Mouse (Mus musculus): ENCODE data around the gene Mecom. TPM values are rescaled to one million over a fixed set of nuclear protein-coding genes. Genes with fewer than 3 reads are reported as not detected.

Gene Mecom
- polyA plus RNA-seq, 1 experiment from 2014 or later: 77.5 TPM

- Histone ChIP-seq H3K9me3 (ENCODE audit: low read depth, low read length) (no peaks in the 10 kb centered on the region), H3K4me2 (peak overlapping the region; percentile 92), H3K4me1 (ENCODE audit: insufficient read depth) (peaks cover 4% of the 10 kb centered on the region; the same call in 1 of the 2 replicates), H3K27me3 (ENCODE audit: insufficient read depth, low read length) (peaks cover 57% of the 10 kb centered on the region), H3K27ac (ENCODE audit: low read depth) (peak overlapping the region; percentile 97), H3K36me3 (ENCODE audit: insufficient read depth) (no peaks in the 10 kb centered on the region), H3K4me3 (ENCODE audit: low read depth, low read length) (peak overlapping the region; percentile 52), H3K9ac (peak overlapping the region; percentile 70)
- WGBS: 12% methylated on average over 16 of the region's 16 CpGs
- ATAC-seq (ENCODE audit: insufficient read depth): no peak
- TF ChIP-seq CTCF (IDR thresholded peaks at IDR 0.05; ENCODE audit: low read depth): no peak
- peak; percentile 22 for DNase-seq
Observed at GRCm38 (mm10) chr3:30513314-30513997, 34.4 kb downstream of the Mecom start.

- DNase-seq (peak; percentile 30), ATAC-seq (ENCODE audit: insufficient read depth) (no peak)
- 16% methylated on average over 12 of the region's 12 CpGs for WGBS
- Histone ChIP-seq H3K4me1 (ENCODE audit: insufficient read depth) (peaks cover 4% of the 10 kb centered on the region; the same call in 1 of the 2 replicates), H3K27ac (ENCODE audit: low read depth) (peak overlapping the region; percentile 97), H3K4me2 (peak overlapping the region; percentile 92), H3K4me3 (ENCODE audit: low read depth, low read length) (peak overlapping the region; percentile 8; the same call in 1 of the 2 replicates), H3K9me3 (ENCODE audit: low read depth, low read length) (no peaks in the 10 kb centered on the region), H3K36me3 (ENCODE audit: insufficient read depth) (no peaks in the 10 kb centered on the region), H3K27me3 (ENCODE audit: insufficient read depth, low read length) (peaks cover 57% of the 10 kb centered on the region), H3K9ac (peak overlapping the region; percentile 70)
- no peak for TF ChIP-seq CTCF (IDR thresholded peaks at IDR 0.05; ENCODE audit: low read depth)
Observed at GRCm38 (mm10) chr3:30512459-30513030, 35.3 kb downstream of the Mecom start.

GRCm38 (mm10) chr3:30511796-30512195 lies 36.0 kb downstream of the Mecom start:
- H3K4me1 ChIP-seq (ENCODE audit: insufficient read depth): peaks cover 4% of the 10 kb centered on the region; the same call in 1 of the 2 replicates
- 21% methylated on average over 7 of the region's 7 CpGs for WGBS
- H3K27ac ChIP-seq (ENCODE audit: low read depth): peak overlapping the region; percentile 97
- peaks cover 57% of the 10 kb centered on the region for H3K27me3 ChIP-seq (ENCODE audit: insufficient read depth, low read length)
- peak overlapping the region; percentile 78; the same call in 1 of the 2 replicates for H3K4me2 ChIP-seq
- TF ChIP-seq CTCF (IDR thresholded peaks at IDR 0.05; ENCODE audit: low read depth): no peak
- no peaks in the 10 kb centered on the region for H3K36me3 ChIP-seq (ENCODE audit: insufficient read depth)
- no peaks in the 10 kb centered on the region for H3K9me3 ChIP-seq (ENCODE audit: low read depth, low read length)
- ATAC-seq (ENCODE audit: insufficient read depth) (no peak), DNase-seq (no peak)
- peak overlapping the region; percentile 9; the same call in 1 of the 2 replicates for H3K9ac ChIP-seq
- H3K4me3 ChIP-seq (ENCODE audit: low read depth, low read length): no peak overlapping the region

GRCm38 (mm10) chr3:30511062-30511640 lies 36.7 kb downstream of the Mecom start:
- H3K27me3 ChIP-seq (ENCODE audit: insufficient read depth, low read length): peaks cover 54% of the 10 kb centered on the region
- TF ChIP-seq CTCF (IDR thresholded peaks at IDR 0.05; ENCODE audit: low read depth): no peak
- no peak overlapping the region for H3K4me3 ChIP-seq (ENCODE audit: low read depth, low read length)
- H3K9me3 ChIP-seq (ENCODE audit: low read depth, low read length): no peaks in the 10 kb centered on the region
- peak overlapping the region; percentile 78 for H3K4me2 ChIP-seq
- WGBS: 22% methylated on average over 4 of the region's 4 CpGs
- no peak for DNase-seq
- peak overlapping the region; percentile 89 for H3K9ac ChIP-seq
- H3K4me1 ChIP-seq (ENCODE audit: insufficient read depth): peaks cover 4% of the 10 kb centered on the region; the same call in 1 of the 2 replicates
- no peak for ATAC-seq (ENCODE audit: insufficient read depth)
- no peaks in the 10 kb centered on the region for H3K36me3 ChIP-seq (ENCODE audit: insufficient read depth)
- peak overlapping the region; percentile 97 for H3K27ac ChIP-seq (ENCODE audit: low read depth)

GRCm38 (mm10) chr3:30510646-30511045 lies 37.2 kb downstream of the Mecom start:
- H3K4me3 ChIP-seq (ENCODE audit: low read depth, low read length): peak overlapping the region; percentile 66; the same call in 1 of the 2 replicates
- H3K9ac ChIP-seq: peak overlapping the region; percentile 89
- H3K27ac ChIP-seq (ENCODE audit: low read depth): peak overlapping the region; percentile 97

GRCm38 (mm10) chr3:30510105-30510504 lies 37.7 kb downstream of the Mecom start:
- Histone ChIP-seq H3K9me3 (ENCODE audit: low read depth, low read length) (no peaks in the 10 kb centered on the region), H3K36me3 (ENCODE audit: insufficient read depth) (no peaks in the 10 kb centered on the region), H3K9ac (peak overlapping the region; percentile 89), H3K4me1 (ENCODE audit: insufficient read depth) (peaks cover 4% of the 10 kb centered on the region; the same call in 1 of the 2 replicates), H3K4me2 (peak overlapping the region; percentile 78), H3K27me3 (ENCODE audit: insufficient read depth, low read length) (peaks cover 54% of the 10 kb centered on the region), H3K27ac (ENCODE audit: low read depth) (peak overlapping the region; percentile 97), H3K4me3 (ENCODE audit: low read depth, low read length) (peak overlapping the region; percentile 66)
- no peak for TF ChIP-seq CTCF (IDR thresholded peaks at IDR 0.05; ENCODE audit: low read depth)
- no peak for ATAC-seq (ENCODE audit: insufficient read depth)
- DNase-seq: peak; percentile 57
- 2% methylated on average over 16 of the region's 16 CpGs for WGBS

More at GRCm38 (mm10) chr3:30510646-30511045, 37.2 kb downstream of the Mecom start:
- no peak for TF ChIP-seq CTCF (IDR thresholded peaks at IDR 0.05; ENCODE audit: low read depth)
- ATAC-seq (ENCODE audit: insufficient read depth) (no peak), DNase-seq (peak; percentile 16)
- Histone ChIP-seq H3K36me3 (ENCODE audit: insufficient read depth) (no peaks in the 10 kb centered on the region), H3K4me1 (ENCODE audit: insufficient read depth) (peaks cover 4% of the 10 kb centered on the region; the same call in 1 of the 2 replicates), H3K27me3 (ENCODE audit: insufficient read depth, low read length) (peaks cover 53% of the 10 kb centered on the region), H3K9me3 (ENCODE audit: low read depth, low read length) (no peaks in the 10 kb centered on the region), H3K4me2 (peak overlapping the region; percentile 78)
- WGBS: 13% methylated on average over 8 of the region's 8 CpGs
